Mouse (Mus musculus) hematopoietic stem cell, adult 5-6 weeks (primary cell): ENCODE data around the gene Atmin. TPM values are rescaled to one million over a fixed set of nuclear protein-coding genes. Genes with fewer than 3 reads are reported as not detected.

Source experiments
- ATAC-seq, 2 experiments: fragments of 125-278 bp in 1 of 2; replicated peaks in 1 of 2; 2 replicates each; pipeline ENCODE4 v1.8.0; 2016 to 2017; ENCODE audit warnings: inconsistent platforms in 2 of 2, mild to moderate bottlenecking in 2 of 2, moderate number of reproducible peaks in 2 of 2, low read depth in 1 of 2, moderate TSS enrichment in 1 of 2; ENCODE audit not compliant: low FRiP score in 2 of 2, poor library complexity in 2 of 2, severe bottlenecking in 2 of 2, insufficient read depth in 1 of 2, low TSS enrichment in 1 of 2
- total RNA-seq: library from RNA; stranded (forward); fragments of 172-1452, 232-1000 nt; gene quantifications from 2 replicates; pipeline ENCODE4 v1.2.3, GENCODE M21; 2017

Atmin gene
- total RNA-seq, 1 experiment from 2014 or later: 20.0 TPM

DNA sequence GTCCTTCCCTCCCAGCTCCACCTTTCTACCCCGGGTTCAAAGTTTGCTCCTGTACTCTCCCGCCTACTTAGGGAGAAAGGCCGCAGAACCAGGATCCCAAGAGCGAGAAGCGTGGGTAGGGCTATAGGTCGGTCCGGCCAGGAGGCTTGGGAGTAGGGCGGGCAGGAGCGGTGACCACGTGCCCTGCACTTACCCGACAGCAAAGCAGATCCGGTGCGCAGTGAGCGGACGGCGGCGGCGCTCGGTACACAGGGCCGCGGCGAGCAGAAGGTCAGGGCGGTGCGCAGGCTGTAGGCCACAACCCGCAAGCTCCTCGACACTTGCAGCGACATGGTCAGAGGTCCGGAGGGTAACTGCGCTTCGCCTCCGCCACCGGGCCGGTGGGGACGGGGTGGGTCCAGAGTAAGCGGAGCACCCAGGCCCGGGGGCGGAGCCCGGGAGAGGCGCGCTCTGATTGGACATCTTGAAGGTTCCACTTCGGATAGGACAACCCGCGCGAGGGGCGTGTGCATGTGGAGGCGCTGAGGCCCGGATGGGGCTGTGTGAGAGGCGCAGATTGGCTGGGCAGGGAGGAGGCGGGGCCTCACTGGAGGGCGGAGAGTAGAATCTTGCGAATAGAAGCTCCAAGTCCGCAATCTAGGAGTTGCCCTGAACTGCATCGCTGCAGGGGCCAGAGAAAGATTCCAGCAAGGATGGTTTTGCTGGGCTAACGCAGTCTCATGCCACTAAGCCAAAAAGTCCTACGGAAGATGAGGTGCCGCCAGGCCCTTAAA is 50.1 kb downstream of the Atmin start, which contains the start of gene Gcsh:
Gcsh (minus strand) TSS at position 443 of the 773 bp plus-strand sequence.
- peak; percentile 98 to 100 for ATAC-seq

DNA sequence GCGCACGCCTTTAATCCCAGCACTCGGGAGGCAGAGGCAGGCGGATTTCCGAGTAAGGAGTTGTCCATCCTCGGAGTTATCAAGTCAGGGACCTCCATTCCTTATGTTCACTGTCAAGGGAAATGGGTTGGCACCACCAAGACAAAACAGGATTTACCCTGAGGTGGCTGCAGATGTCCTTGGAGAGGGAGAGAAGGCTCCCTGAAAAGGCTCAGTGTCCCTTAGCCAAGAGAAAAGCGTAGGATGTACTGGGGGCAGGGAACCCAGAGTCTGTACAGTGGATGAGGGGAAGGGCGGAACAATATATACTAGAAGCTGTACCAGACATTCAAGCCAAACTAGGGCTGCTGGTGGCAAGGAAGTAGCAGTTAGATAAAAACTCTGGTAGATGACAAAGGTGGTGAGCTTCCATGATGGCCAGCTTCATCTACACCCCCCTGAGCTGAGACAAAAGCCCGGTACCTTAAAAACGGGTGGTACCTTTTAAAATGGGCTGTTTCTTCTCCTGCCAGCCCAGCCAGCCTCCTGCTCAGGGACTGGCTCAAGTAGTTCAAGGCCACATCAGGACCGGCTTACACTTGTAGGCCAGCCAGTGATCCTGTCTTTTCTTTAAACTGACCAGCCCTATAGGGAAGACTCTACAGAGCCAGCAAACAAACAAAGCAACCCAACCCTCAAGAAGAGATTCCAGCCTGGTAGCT is 51.0 kb downstream of the Atmin start:
- no peak for ATAC-seq

Other genes starting within 250 kb of the Atmin start
- 7.5 and 9.9 TPM in 2 replicates for gene Cdyl2, start 210.4 kb upstream of the Atmin start, total RNA-seq
- gene Cmc2, start 21.9 kb upstream of the Atmin start, total RNA-seq: 30.6 and 59.6 TPM in 2 replicates
- gene Cenpn, start 21.7 kb upstream of the Atmin start, total RNA-seq: 35.1 and 37.6 TPM in 2 replicates
- gene 1700030J22Rik, start 35.6 kb downstream of the Atmin start, total RNA-seq: 0.55 TPM in 1 of 2 replicates, not detected in the other
- 67.4 and 72.6 TPM in 2 replicates for gene Gcsh, start 50.1 kb downstream of the Atmin start, total RNA-seq
- not detected in 2 replicates for gene Pkd1l2, start 139.1 kb downstream of the Atmin start, total RNA-seq
- gene Bco1, start 152.5 kb downstream of the Atmin start, total RNA-seq: 0.13 and 0.40 TPM in 2 replicates
- 3.6 and 4.1 TPM in 2 replicates for gene Gan, start 214.7 kb downstream of the Atmin start, total RNA-seq